Mouse (Mus musculus) heart, adult 2 months (tissue): Measurements from ENCODE around the gene Gm42906. TPM values are rescaled to one million over a fixed set of nuclear protein-coding genes. Genes with fewer than 3 reads are reported as not detected.

Experiments
- DNase-seq, 2 experiments: peaks; one replicate each; pipeline ENCODE4 v3.0.0; 2021
- H3K27ac ChIP-seq: fragments of 200-600 bp; 2 replicates; pipeline ENCODE4 v1.8.1; 2022
- H3K27me3 ChIP-seq: fragments of 200-500 bp; 2 replicates; pipeline ENCODE4 v1.6.1; 2012; ENCODE audit warnings: mild to moderate bottlenecking, low read length, inconsistent platforms, mixed read lengths; ENCODE audit not compliant: control insufficient read depth, insufficient read depth
- H3K36me3 ChIP-seq: fragments of 200-500 bp; 2 replicates; pipeline ENCODE4 v1.6.1; 2012; ENCODE audit warnings: low read length, inconsistent platforms; ENCODE audit not compliant: control insufficient read depth, insufficient read depth
- H3K4me1 ChIP-seq: fragments of 200-500 bp; 2 replicates; pipeline ENCODE4 v1.6.1; 2011; ENCODE audit warnings: low read length; ENCODE audit not compliant: control insufficient read depth, insufficient read depth
- H3K4me3 ChIP-seq: fragments of 200-600 bp; 2 replicates; pipeline ENCODE4 v1.8.1; 2022
- H3K79me2 ChIP-seq: fragments of 200-500 bp; replicated peaks from 2 replicates; pipeline ENCODE4 v1.6.1; 2012; ENCODE audit warnings: mild to moderate bottlenecking, inconsistent platforms, low read length, moderate library complexity, mixed read lengths; ENCODE audit not compliant: control insufficient read depth, insufficient read depth
- H3K9ac ChIP-seq: fragments of 200-500 bp; 2 replicates; pipeline ENCODE4 v1.6.1; 2012; ENCODE audit warnings: low read depth, mild to moderate bottlenecking, control low read depth, inconsistent platforms, low read length, mixed read lengths
- CTCF ChIP-seq: fragments of 200-600 bp; IDR thresholded peaks from 2 replicates; pipeline ENCODE4 v1.8.1; 2022; ENCODE audit warnings: antibody characterized with exemption, mild to moderate bottlenecking, moderate library complexity
- EP300 ChIP-seq: fragments of 200-500 bp; IDR thresholded peaks from 2 replicates; pipeline ENCODE4 v1.6.1; 2011; ENCODE audit warnings: low read depth, low read length, control low read depth; ENCODE audit not compliant: insufficient read depth
- POLR2A ChIP-seq: fragments of 200-500 bp; IDR thresholded peaks from 2 replicates; pipeline ENCODE4 v1.6.1; 2011; ENCODE audit warnings: mild to moderate bottlenecking, low read depth, low read length, control low read depth; ENCODE audit not compliant: insufficient read depth
- WGBS: fragments of 180-500 bp; shearing (Covaris S2); methylation state at CpG from one replicate; pipeline ENCODE4 v1.1.7; 2018; 5-methylcytosine and 5-hydroxymethylcytosine counted together
- intact Hi-C: fragments of 180-260 bp; cut with DNase I; formaldehyde crosslinking; loops from one replicate; pipeline ENCODE4 v1.15.1; 2025
- polyA plus RNA-seq: library from polyadenylated mRNA; depleted of rRNA; stranded (reverse); fragments of >200 nt; gene quantifications from 2 replicates; pipeline ENCODE4 v1.2.3, GENCODE M21; 2012
- total RNA-seq, 2 experiments: library from RNA; stranded (reverse); gene quantifications; 2 replicates each; pipeline ENCODE4 v1.2.3; 2021

Gm42906 gene
- total and polyA plus RNA-seq, 3 experiments, result 2.9 TPM; not detected in 2

DNA sequence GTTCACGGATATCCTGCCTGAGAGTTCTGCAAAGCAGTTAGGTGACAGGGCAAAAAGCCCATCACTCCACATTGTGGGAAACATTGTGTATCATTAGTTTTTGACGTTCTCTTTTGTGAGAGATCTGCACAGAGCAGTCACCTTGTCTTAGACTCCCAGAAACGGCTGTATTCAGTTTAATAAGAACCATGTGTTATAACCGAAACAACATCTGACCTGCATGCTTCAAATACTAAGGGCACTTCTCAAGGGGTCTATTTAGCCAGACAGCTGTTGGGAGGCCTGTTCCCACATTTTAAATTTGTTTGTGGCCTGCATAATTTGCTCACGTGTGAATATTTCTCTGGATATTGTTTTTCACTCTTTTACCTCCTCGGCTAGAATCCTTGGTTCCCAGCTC is 357.1 kb downstream of the Gm42906 start:
- intact Hi-C loops, result no loop called here
- no peak overlapping the region for H3K4me3 ChIP-seq
- no peaks in the 10 kb centered on the region for H3K27me3 ChIP-seq
- no peak for DNase-seq
- no peak for TF ChIP-seq CTCF
- no peak for TF ChIP-seq EP300
- no peak for TF ChIP-seq POLR2A
- H3K36me3 ChIP-seq, result peaks cover 15% of the 10 kb centered on the region
- H3K79me2 ChIP-seq, result peaks cover 2% of the 10 kb centered on the region
- no peak overlapping the region for H3K27ac ChIP-seq
- WGBS, result 81% methylated on average over 6 of the region's 6 CpGs
- H3K9ac ChIP-seq, result no peak overlapping the region
- H3K4me1 ChIP-seq, result peaks cover 5% of the 10 kb centered on the region

DNA sequence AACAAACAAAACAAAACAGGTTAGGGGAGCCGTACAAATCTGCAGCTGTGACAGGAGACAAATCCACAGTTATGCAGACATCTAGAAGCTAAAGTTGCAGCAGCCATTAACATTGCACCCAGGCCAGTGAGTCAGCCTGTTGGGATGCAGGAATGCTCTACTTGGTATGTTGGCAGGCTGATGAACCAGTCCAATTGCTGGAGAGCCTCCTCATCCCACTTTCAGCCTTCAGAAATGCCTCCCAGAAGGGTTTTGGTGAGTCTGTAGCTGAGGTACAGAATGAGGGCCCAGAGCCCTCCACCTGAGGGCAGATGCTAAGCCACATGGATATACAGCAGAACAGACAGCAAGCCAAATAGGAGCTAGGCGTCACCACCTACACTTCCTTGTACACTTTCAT is 358.4 kb downstream of the Gm42906 start:
- peaks cover 10% of the 10 kb centered on the region for H3K4me1 ChIP-seq
- 71% methylated on average over 2 of the region's 2 CpGs for WGBS

DNA sequence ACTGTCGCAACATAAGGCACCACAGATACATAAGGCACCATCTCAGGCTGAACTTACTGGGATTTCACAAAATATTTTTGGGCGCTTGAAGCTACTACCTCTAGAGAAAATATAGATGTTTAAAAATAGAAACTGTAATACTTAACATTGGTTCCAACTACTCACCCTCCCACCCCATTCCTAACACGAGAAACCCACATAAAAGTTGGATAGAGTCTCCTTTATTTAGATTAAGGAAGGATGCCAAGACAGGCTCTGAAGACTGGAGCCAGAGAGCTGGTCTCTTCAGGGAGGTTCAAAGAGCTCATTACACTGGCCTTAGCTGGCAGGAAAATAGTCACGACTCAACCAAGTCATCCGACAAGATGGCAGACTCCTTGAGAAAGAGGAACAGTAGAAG is 361.9 kb downstream of the Gm42906 start:
- Histone ChIP-seq H3K4me3 (no peak overlapping the region), H3K4me1 (peaks cover 8% of the 10 kb centered on the region), H3K27me3 (no peaks in the 10 kb centered on the region), H3K27ac (peak overlapping the region; percentile 84), H3K36me3 (peaks cover 23% of the 10 kb centered on the region), H3K79me2 (0 out of 2 replicates have a peak, but pooled peaks cover 1% of the 10 kb centered on the region), H3K9ac (no peak overlapping the region)
- intact Hi-C loops, result loop anchor here (5.0 kb wide), 1 partner anchor 121 kb away; no protein-coding TSS in a partner anchor
- no peak for TF ChIP-seq POLR2A
- no peak for TF ChIP-seq CTCF
- TF ChIP-seq EP300, result no peak
- DNase-seq, result no peak
- 62% methylated on average over 5 of the region's 5 CpGs for WGBS

More for the DNA sequence above, 358.4 kb downstream of the Gm42906 start:
- Histone ChIP-seq H3K9ac (no peak overlapping the region), H3K27ac (peak overlapping the region; percentile 20; the same call in 1 of the 2 replicates), H3K27me3 (no peaks in the 10 kb centered on the region), H3K79me2 (peaks cover 2% of the 10 kb centered on the region; the same call in 1 of the 2 replicates), H3K4me3 (no peak overlapping the region), H3K36me3 (peaks cover 26% of the 10 kb centered on the region)
- TF ChIP-seq EP300, result no peak
- no peak for TF ChIP-seq POLR2A
- no peak for TF ChIP-seq CTCF
- no peak for DNase-seq
- intact Hi-C loops, result loop anchor here (5.0 kb wide), 1 partner anchor 118 kb away; no protein-coding TSS in a partner anchor

DNA sequence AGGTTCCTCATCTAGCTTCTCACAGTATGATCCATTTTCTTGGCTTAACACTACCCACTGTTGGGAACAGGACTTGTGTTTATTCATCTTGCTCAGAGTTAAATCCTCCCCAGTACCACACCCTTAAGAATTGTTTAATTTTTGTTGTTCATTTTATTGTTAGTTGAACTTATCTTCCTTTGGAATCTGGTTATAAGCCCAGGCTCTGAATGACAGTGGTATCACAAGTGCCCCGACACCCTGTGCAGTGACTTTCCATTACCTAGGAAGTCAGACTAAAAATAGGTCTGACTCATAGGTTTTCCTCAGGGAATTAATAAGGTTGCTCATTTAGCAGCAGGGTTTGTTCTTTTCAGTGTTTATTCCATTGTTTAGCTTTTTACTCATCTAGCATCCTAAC is 362.7 kb downstream of the Gm42906 start:
- no peak for DNase-seq
- 0% methylated on average over 1 of the region's 1 CpGs for WGBS
- H3K27me3 ChIP-seq, result no peaks in the 10 kb centered on the region
- no peak overlapping the region for H3K4me3 ChIP-seq
- intact Hi-C loops, result loop anchor here (1.0 to 5.0 kb wide), 2 partner anchors 18 to 122 kb away; no protein-coding TSS in a partner anchor
- no peak for TF ChIP-seq POLR2A
- no peak for TF ChIP-seq CTCF
- no peak for TF ChIP-seq EP300
- 0 out of 2 replicates have a peak, but pooled peaks cover 1% of the 10 kb centered on the region for H3K79me2 ChIP-seq
- peaks cover 22% of the 10 kb centered on the region for H3K36me3 ChIP-seq
- no peak overlapping the region for H3K9ac ChIP-seq
- H3K4me1 ChIP-seq, result peaks cover 8% of the 10 kb centered on the region
- peak overlapping the region; percentile 76 for H3K27ac ChIP-seq

DNA sequence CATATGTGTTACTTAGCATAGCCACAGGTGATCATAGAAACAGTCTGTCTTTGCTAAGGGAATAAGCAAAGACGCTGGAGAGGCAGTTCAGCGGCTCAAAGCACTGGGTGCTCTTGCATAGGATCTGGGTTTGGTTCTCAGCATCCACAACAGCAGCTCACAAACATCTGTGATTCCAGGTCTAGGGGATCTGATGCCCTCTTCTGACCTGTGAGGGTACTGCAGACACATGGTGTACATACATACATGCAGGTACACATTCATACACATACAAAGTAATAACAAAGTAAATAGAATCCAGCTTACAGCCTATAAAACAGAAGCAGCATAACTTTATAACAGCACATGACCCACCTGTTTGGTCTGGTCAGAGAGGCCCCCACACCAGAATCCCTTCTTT is 366.0 kb downstream of the Gm42906 start:
- TF ChIP-seq EP300, result no peak
- peak; percentile 41 for TF ChIP-seq CTCF
- TF ChIP-seq POLR2A, result no peak
- 100% methylated on average over 2 of the region's 2 CpGs for WGBS
- intact Hi-C loops, result loop anchor here (5.0 kb wide), 1 partner anchor 80 kb away; no protein-coding TSS in a partner anchor

DNA sequence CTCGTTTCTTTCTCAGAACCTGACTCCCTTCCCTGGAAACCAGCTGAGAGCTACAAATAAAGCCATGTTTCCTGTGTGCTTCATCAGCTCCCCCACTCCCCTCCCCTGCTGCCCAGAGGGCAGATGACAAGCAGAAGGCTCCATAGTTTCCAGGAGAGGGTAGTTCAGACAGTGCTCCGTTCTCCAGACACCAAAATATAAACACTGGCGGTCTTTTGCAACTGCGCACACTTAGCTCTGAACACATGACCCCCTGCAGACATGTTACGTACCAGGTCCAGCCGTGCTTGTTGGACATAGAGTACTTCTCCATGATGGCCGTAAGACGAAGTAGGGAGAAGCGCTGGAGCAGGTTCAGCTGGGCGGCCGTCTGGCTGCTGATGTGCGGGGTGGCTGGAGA is 367.5 kb downstream of the Gm42906 start:
- H3K9ac ChIP-seq, result no peak overlapping the region
- intact Hi-C loops, result loop anchor here (5.0 kb wide), 1 partner anchor 82 kb away; no protein-coding TSS in a partner anchor
- H3K27me3 ChIP-seq, result no peaks in the 10 kb centered on the region
- peak overlapping the region; percentile 3; the same call in 1 of the 2 replicates for H3K27ac ChIP-seq
- DNase-seq, result no peak
- TF ChIP-seq CTCF, result no peak
- TF ChIP-seq EP300, result no peak
- TF ChIP-seq POLR2A, result no peak
- WGBS, result 76% methylated on average over 12 of the region's 12 CpGs
- no peak overlapping the region for H3K4me3 ChIP-seq
- peaks cover 14% of the 10 kb centered on the region for H3K36me3 ChIP-seq
- H3K4me1 ChIP-seq, result peaks cover 13% of the 10 kb centered on the region
- 0 out of 2 replicates have a peak, but pooled peaks cover 1% of the 10 kb centered on the region for H3K79me2 ChIP-seq

More for the DNA sequence above, 366.0 kb downstream of the Gm42906 start:
- Histone ChIP-seq H3K4me3 (no peak overlapping the region), H3K79me2 (0 out of 2 replicates have a peak, but pooled peaks cover 1% of the 10 kb centered on the region), H3K36me3 (peaks cover 19% of the 10 kb centered on the region), H3K9ac (no peak overlapping the region), H3K4me1 (peaks cover 11% of the 10 kb centered on the region), H3K27me3 (no peaks in the 10 kb centered on the region), H3K27ac (no peak overlapping the region)
- no peak for DNase-seq
